Mouse (Mus musculus) liver, embryonic 16.5 days (tissue): Measurements from ENCODE around the gene Lrfn3. TPM values are rescaled to one million over a fixed set of nuclear protein-coding genes. Genes with fewer than 3 reads are reported as not detected.

Source experiments
- ATAC-seq: fragments of 200-750 bp; cut with Nextera tagmentation; 2 replicates; pipeline ENCODE4 v1.8.0; 2017; ENCODE audit warnings: low read depth, mild to moderate bottlenecking, moderate number of reproducible peaks, moderate library complexity
- H3K27ac ChIP-seq: fragments of 300-500 bp; sonication (generic); 2 replicates; pipeline ENCODE4 v1.5.1; 2014; ENCODE audit warnings: mild to moderate bottlenecking, low read length
- H3K27me3 ChIP-seq: fragments of 300-500 bp; sonication (generic); 2 replicates; pipeline ENCODE4 v1.6.1; 2014; ENCODE audit warnings: low read depth, low read length, mixed read lengths; ENCODE audit not compliant: control insufficient read depth, insufficient read depth
- H3K36me3 ChIP-seq: fragments of 300-500 bp; sonication (generic); 2 replicates; pipeline ENCODE4 v1.6.1; 2014; ENCODE audit warnings: mild to moderate bottlenecking; ENCODE audit not compliant: control insufficient read depth, insufficient read depth
- H3K4me1 ChIP-seq: fragments of 300-500 bp; sonication (generic); 2 replicates; pipeline ENCODE4 v1.6.1; 2014; ENCODE audit warnings: low read depth, low read length, mixed read lengths; ENCODE audit not compliant: control insufficient read depth
- H3K4me2 ChIP-seq: fragments of 300-500 bp; sonication (generic); 2 replicates; pipeline ENCODE4 v1.6.1; 2014; ENCODE audit warnings: low read depth, low read length, mixed read lengths
- H3K4me3 ChIP-seq: fragments of 300-500 bp; sonication (generic); 2 replicates; pipeline ENCODE4 v1.5.1; 2014; ENCODE audit warnings: low read depth, mild to moderate bottlenecking, low read length
- H3K9ac ChIP-seq: fragments of 300-500 bp; sonication (generic); 2 replicates; pipeline ENCODE4 v1.6.1; 2014; ENCODE audit warnings: low read depth, low read length
- H3K9me3 ChIP-seq: fragments of 300-500 bp; sonication (generic); replicated peaks from 2 replicates; pipeline ENCODE4 v1.6.1; 2016; ENCODE audit warnings: low read length; ENCODE audit not compliant: control insufficient read depth
- WGBS: fragments of 180-500 bp; shearing (Covaris S2); extraction: QIAGEN DNeasy Blood & Tissue Kit; methylation state at CpG from one replicate; pipeline ENCODE4 v1.1.7; 2014; ENCODE audit not compliant: insufficient replicate concordance; 5-methylcytosine and 5-hydroxymethylcytosine counted together
- polyA plus RNA-seq: library from polyadenylated mRNA; unstranded; fragments of >200 nt; fragmentation: Nextera tagmentation; extraction: Ambion mirVana; gene quantifications from 2 replicates; pipeline ENCODE4 v1.2.1, GENCODE M21; 2015

Gene Lrfn3
- polyA plus RNA-seq, 1 experiment from 2014 or later, result 2.1 TPM

GRCm38 (mm10) chr7:30323795-30324194 is 38.8 kb downstream of the Lrfn3 start, which contains the start of gene Sdhaf1:
Gene Sdhaf1 (minus strand): TSS chr7:30323895.
- H3K9me3 ChIP-seq, result no peaks in the 10 kb centered on the region
- H3K9ac ChIP-seq, result peak within 1 kb of the TSS; percentile 68
- peak within 1 kb of the TSS; percentile 78 for H3K4me2 ChIP-seq
- no peaks in the 10 kb centered on the region for H3K36me3 ChIP-seq
- peak within 1 kb of the TSS; percentile 80 for H3K27ac ChIP-seq
- WGBS, result 61% methylated on average over 3 of the region's 3 CpGs
- no peaks in the 10 kb centered on the region for H3K27me3 ChIP-seq
- ATAC-seq, result no peak
- H3K4me3 ChIP-seq, result peak within 1 kb of the TSS; percentile 74
- H3K4me1 ChIP-seq, result peaks cover 19% of the 10 kb centered on the region

- 7% methylated on average over 6 of the region's 6 CpGs for whole genome bisulfite sequencing
- Histone ChIP-seq H3K36me3 (no peaks in the 10 kb centered on the region), H3K9ac (peak overlapping the region; percentile 68), H3K4me2 (peak overlapping the region; percentile 78), H3K27ac (peak overlapping the region; percentile 80), H3K4me1 (peaks cover 19% of the 10 kb centered on the region), H3K4me3 (peak overlapping the region; percentile 74), H3K27me3 (no peaks in the 10 kb centered on the region), H3K9me3 (no peaks in the 10 kb centered on the region)
- ATAC-seq, result no peak
These were observed 39.7 kb downstream of the Lrfn3 start for GRCm38 (mm10) chr7:30322865-30323264.

GRCm38 (mm10) chr7:30322285-30322667 is 40.3 kb downstream of the Lrfn3 start:
- H3K27me3 ChIP-seq, result no peaks in the 10 kb centered on the region
- peak overlapping the region; percentile 80 for H3K27ac ChIP-seq
- H3K9ac ChIP-seq, result peak overlapping the region; percentile 76
- WGBS, result under 1% methylated on average over 20 of the region's 20 CpGs
- H3K4me3 ChIP-seq, result peak overlapping the region; percentile 74
- no peaks in the 10 kb centered on the region for H3K36me3 ChIP-seq
- peak; percentile 98 for ATAC-seq
- no peaks in the 10 kb centered on the region for H3K9me3 ChIP-seq
- peaks cover 19% of the 10 kb centered on the region for H3K4me1 ChIP-seq
- peak overlapping the region; percentile 78 for H3K4me2 ChIP-seq

- H3K9ac ChIP-seq, result peak within 1 kb of the TSS; percentile 76
- H3K4me1 ChIP-seq, result peaks cover 19% of the 10 kb centered on the region
- no peaks in the 10 kb centered on the region for H3K36me3 ChIP-seq
- peak within 1 kb of the TSS; percentile 74 for H3K4me3 ChIP-seq
- WGBS, result under 1% methylated on average over 63 of the region's 63 CpGs
- ATAC-seq, result peak; percentile 52
- no peaks in the 10 kb centered on the region for H3K27me3 ChIP-seq
- peak within 1 kb of the TSS; percentile 78 for H3K4me2 ChIP-seq
- peak within 1 kb of the TSS; percentile 80 for H3K27ac ChIP-seq
- H3K9me3 ChIP-seq, result no peaks in the 10 kb centered on the region
These were observed 40.9 kb downstream of the Lrfn3 start, which contains the start of gene E130208F15Rik for GRCm38 (mm10) chr7:30321539-30322284. Gene E130208F15Rik (plus strand): TSS chr7:30321740.

- WGBS, result 62% methylated on average over 2 of the region's 2 CpGs
- Histone ChIP-seq H3K36me3 (no peaks in the 10 kb centered on the region), H3K9me3 (no peaks in the 10 kb centered on the region), H3K4me1 (peaks cover 19% of the 10 kb centered on the region), H3K27me3 (no peaks in the 10 kb centered on the region), H3K27ac (peak overlapping the region; percentile 71; the same call in 1 of the 2 replicates), H3K4me3 (peak overlapping the region; percentile 74; the same call in 1 of the 2 replicates), H3K4me2 (peak overlapping the region; percentile 78), H3K9ac (no peak overlapping the region; the same call in 1 of the 2 replicates)
- no peak for ATAC-seq
These were observed 41.6 kb downstream of the Lrfn3 start for GRCm38 (mm10) chr7:30320946-30321345.

GRCm38 (mm10) chr7:30318142-30318541 is 44.4 kb downstream of the Lrfn3 start:
- no peaks in the 10 kb centered on the region for H3K36me3 ChIP-seq
- no peaks in the 10 kb centered on the region for H3K9me3 ChIP-seq
- WGBS, result 75% methylated on average over 3 of the region's 3 CpGs
- no peaks in the 10 kb centered on the region for H3K27me3 ChIP-seq
- no peak for ATAC-seq
- H3K4me2 ChIP-seq, result no peak overlapping the region
- peaks cover 19% of the 10 kb centered on the region for H3K4me1 ChIP-seq
- no peak overlapping the region for H3K9ac ChIP-seq
- no peak overlapping the region for H3K27ac ChIP-seq
- no peak overlapping the region for H3K4me3 ChIP-seq

- Histone ChIP-seq H3K36me3 (no peaks in the 10 kb centered on the region), H3K4me1 (peaks cover 5% of the 10 kb centered on the region), H3K27me3 (no peaks in the 10 kb centered on the region), H3K27ac (no peak overlapping the region), H3K4me2 (peak overlapping the region; percentile 38; the same call in 1 of the 2 replicates), H3K9ac (no peak overlapping the region), H3K9me3 (no peaks in the 10 kb centered on the region), H3K4me3 (no peak overlapping the region; the same call in 1 of the 2 replicates)
- whole genome bisulfite sequencing, result 52% methylated on average over 13 of the region's 13 CpGs
- no peak for ATAC-seq
These were observed 46.7 kb downstream of the Lrfn3 start for GRCm38 (mm10) chr7:30315559-30316529.

GRCm38 (mm10) chr7:30314721-30315155 is 47.8 kb downstream of the Lrfn3 start, which contains the start of gene Syne4:
Gene Syne4 (plus strand): TSS chr7:30314807.
- WGBS, result 5% methylated on average over 9 of the region's 9 CpGs
- H3K4me2 ChIP-seq, result peak within 1 kb of the TSS; percentile 38
- no peaks in the 10 kb centered on the region for H3K9me3 ChIP-seq
- peak within 1 kb of the TSS; percentile 47 for H3K4me3 ChIP-seq
- H3K4me1 ChIP-seq, result peaks cover under 1% of the 10 kb centered on the region
- H3K27ac ChIP-seq, result 0 out of 2 replicates have a peak within 1 kb of the TSS, but pooled peaks have one; percentile 7
- H3K36me3 ChIP-seq, result no peaks in the 10 kb centered on the region
- H3K9ac ChIP-seq, result peak within 1 kb of the TSS; percentile 37; the same call in 1 of the 2 replicates
- ATAC-seq, result 0 out of 2 replicates have a peak, but pooled peaks have one; percentile 25
- H3K27me3 ChIP-seq, result no peaks in the 10 kb centered on the region
